Mouse (Mus musculus) lung, postnatal 0 days (tissue): Measurements from ENCODE around the gene Slc22a22.

Experiments
- CTCF ChIP-seq: IDR thresholded peaks from 2 replicates; pipeline ENCODE4 v1.5.1; 2016; ENCODE audit warnings: antibody characterized with exemption, mild to moderate bottlenecking
- EP300 ChIP-seq: IDR thresholded peaks from 2 replicates; pipeline ENCODE4 v1.6.1; 2016; ENCODE audit warnings: antibody characterized with exemption, mild to moderate bottlenecking, control low read depth

GRCm38 (mm10) chr15:57477525-57477924 lies at the start of gene Slc22a22:
- TF ChIP-seq CTCF = no peak
- TF ChIP-seq EP300 = no peak
